Comparison of ENCODE assay signal across 11 mouse cellular contexts in the genomic region with DNA sequence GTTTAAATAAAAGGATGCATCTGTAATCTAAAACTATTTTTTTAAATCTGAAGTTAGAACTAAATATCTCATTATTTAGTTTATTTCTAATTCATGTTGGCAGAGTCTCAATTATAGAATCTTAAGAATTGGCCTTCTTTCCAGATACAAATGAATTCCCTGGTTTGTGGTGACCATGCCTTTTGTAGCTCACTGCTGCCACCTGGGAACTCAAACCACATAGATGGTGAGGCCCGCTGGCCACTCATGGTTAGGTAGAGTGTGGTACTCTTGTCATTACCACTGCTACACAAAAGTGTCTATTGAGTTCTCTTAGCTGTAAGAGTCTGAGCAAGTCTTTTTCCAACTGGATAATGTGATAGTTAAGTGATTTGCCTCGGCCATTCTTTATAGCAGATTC. TPM values are rescaled to one million over a fixed set of nuclear protein-coding genes. Genes with fewer than 3 reads are reported as not detected.
DNase-seq lines count a peak whose midpoint lies in the region; ATAC-seq and TF ChIP-seq lines count a peak whose summit lies in the region.
"Had no signal": no experiment of that assay in that cellular context is flagged by ENCODE, and none has a peak within 500 bp of the region (broad histone marks: within the 10 kb centered on the region; RNA-seq: fewer than 3 reads in every experiment).

No protein-coding gene starts in this region.

- no peak overlapping the region for H3K27ac ChIP-seq in kidney, postnatal 0 days
- no peak overlapping the region for H3K27ac ChIP-seq in kidney, embryonic 14.5 days (ENCODE audit: low read depth, low read length)

- 84% methylated on average over 2 of the region's 2 CpGs for WGBS in kidney, postnatal 0 days
- WGBS in kidney, embryonic 14.5 days, result 90% methylated on average over 2 of the region's 2 CpGs

- POLR2A ChIA-PET in Patski (lab: Charles Lee), result interaction anchor here (1.2 kb wide), 1 partner anchor 132 kb away, joined by 3 read pairs; no protein-coding TSS in a partner anchor

- ATAC-seq in kidney, postnatal 0 days (replicated peaks; ENCODE audit: low FRiP score, low read depth), result no peak
- no peak for ATAC-seq in kidney, embryonic 14.5 days (ENCODE audit: low FRiP score, low TSS enrichment)
- no peak for ATAC-seq in Patski

- no peaks in the 10 kb centered on the region for H3K9me3 ChIP-seq in kidney, postnatal 0 days (replicated peaks; ENCODE audit: low read length)
- H3K9me3 ChIP-seq in kidney, embryonic 14.5 days (ENCODE audit: control insufficient read depth, low read length), result no peaks in the 10 kb centered on the region

- TF ChIP-seq CTCF in kidney, postnatal 0 days (IDR thresholded peaks at IDR 0.05; ENCODE audit: low read depth), result peak; percentile 53; the same call in 1 of the 2 replicates
- peak; percentile 65 for TF ChIP-seq CTCF in Patski (IDR thresholded peaks at IDR 0.05)

- peak; percentile 7 for DNase-seq in cerebellum, adult 9-11 months
- no peak for DNase-seq in cerebellum, adult 11 months
- DNase-seq in kidney, postnatal 0 days (ENCODE audit: low spot score), result no peak
- DNase-seq in Patski (ENCODE audit: low read depth, low spot score), result no peak
- DNase-seq in kidney, postnatal 4 days, result peak; percentile 32 to 39
- no peak for DNase-seq in right cerebral cortex, postnatal 36 days (ENCODE audit: low spot score in 2 of 2)
- no peak for DNase-seq in natural killer cell, adult 2 months (ENCODE audit: low spot score in 2 of 2)

- H3K27me3 ChIP-seq in kidney, postnatal 0 days (ENCODE audit: insufficient read depth, low read length), result no peaks in the 10 kb centered on the region
- H3K27me3 ChIP-seq in kidney, embryonic 14.5 days (ENCODE audit: control insufficient read depth, insufficient read depth, low read length), result no peaks in the 10 kb centered on the region
- H3K27me3 ChIP-seq in Patski, result peaks cover 9% of the 10 kb centered on the region

- H3K4me3 ChIP-seq in kidney, postnatal 0 days (replicated peaks; ENCODE audit: low read depth, low read length), result no peak overlapping the region
- H3K4me3 ChIP-seq in kidney, embryonic 14.5 days (ENCODE audit: low read length), result no peak overlapping the region
- H3K4me3 ChIP-seq: erythroblast, embryonic 14.5 days had no signal

- CTCF ChIA-PET in Patski (lab: Charles Lee), result interaction anchor here (0.7 to 1.7 kb wide), 3 partner anchors 25 to 145 kb away, joined by 3 to 5 read pairs (median 3); no protein-coding TSS in a partner anchor

- no peak overlapping the region for H3K9ac ChIP-seq in kidney, postnatal 0 days (ENCODE audit: low read depth, low read length)
- H3K9ac ChIP-seq in kidney, embryonic 14.5 days (ENCODE audit: low read depth, low read length), result no peak overlapping the region

- no peak overlapping the region for H3K4me2 ChIP-seq in kidney, postnatal 0 days (ENCODE audit: low read length)
- H3K4me2 ChIP-seq in kidney, embryonic 14.5 days (replicated peaks; ENCODE audit: low read depth, low read length), result no peak overlapping the region

- no peaks in the 10 kb centered on the region for H3K4me1 ChIP-seq in kidney, postnatal 0 days (replicated peaks; ENCODE audit: insufficient read depth, low read length)
- no peaks in the 10 kb centered on the region for H3K4me1 ChIP-seq in kidney, embryonic 14.5 days (ENCODE audit: control insufficient read depth, insufficient read depth, low read length)

- H3K36me3 ChIP-seq in kidney, postnatal 0 days (ENCODE audit: insufficient read depth, low read length), result no peaks in the 10 kb centered on the region
- no peaks in the 10 kb centered on the region for H3K36me3 ChIP-seq in kidney, embryonic 14.5 days (ENCODE audit: control insufficient read depth, insufficient read depth, low read length)

- in situ Hi-C loops in Patski (cut with MboI; ENCODE audit: low pct_unique_long_range_greater_than_20kb), result loop anchor here (5.0 to 10.0 kb wide), 2 partner anchors 144 to 222 kb away; no protein-coding TSS in a partner anchor

RNA-seq across cellular contexts. Expression of a gene that starts 45.4 kb away (rescaled TPM):
- polyA plus RNA-seq in kidney, postnatal 0 days (2015; fragmentation: Nextera tagmentation; extraction: Ambion mirVana), result not detected in 2 replicates
- not detected in 2 replicates for polyA plus RNA-seq in kidney, embryonic 14.5 days (2014; fragmentation: Nextera tagmentation; extraction: Ambion mirVana)
- polyA plus RNA-seq in Patski (2021), result not detected
- polyA plus RNA-seq: erythroblast, embryonic 14.5 days; hindbrain, embryonic 11.5 days; limb, embryonic 11.5 days had no signal

Comparison
In these comparisons a context has a peak if more than half of its experiments do, and no peak if none do; other contexts are left out.
1. DNase-seq: peak in cerebellum, adult 9-11 months (single experiment) and kidney, postnatal 4 days (2 of 2); none in cerebellum, adult 11 months (single experiment), kidney, postnatal 0 days (single experiment), Patski (single experiment), right cerebral cortex, postnatal 36 days (0 of 2) and natural killer cell, adult 2 months (0 of 2).